Mouse (Mus musculus): ENCODE results near the gene D5Ertd579e.

D5Ertd579e gene

DNA sequence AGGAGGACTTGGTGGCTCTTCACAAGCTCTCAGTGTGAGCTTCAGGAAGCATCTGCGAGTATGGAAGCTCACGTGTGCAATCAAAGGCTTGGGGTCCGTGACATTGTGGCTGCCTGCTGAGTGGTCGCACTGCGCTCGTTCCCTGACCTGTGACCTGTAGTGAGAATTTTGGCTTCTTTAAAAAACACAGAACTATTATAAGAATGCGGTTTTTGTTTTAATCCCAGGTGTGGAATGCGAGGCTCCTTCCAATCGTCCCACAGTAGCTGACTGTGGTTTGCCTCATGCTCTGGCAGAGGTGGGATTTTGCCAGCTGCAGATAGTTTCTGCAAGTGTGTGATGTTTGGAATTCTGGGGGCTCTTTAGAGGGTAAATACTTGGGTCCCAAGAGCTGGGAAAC is 27.5 kb upstream of the D5Ertd579e start:
- in situ Hi-C loops (cut with MboI; ENCODE audit: low pct_unique_long_range_greater_than_20kb in 1 of 2, low sequenced_read_pairs in 2 of 2, unreplicated experiment in 1 of 2) = no loop called here

DNA sequence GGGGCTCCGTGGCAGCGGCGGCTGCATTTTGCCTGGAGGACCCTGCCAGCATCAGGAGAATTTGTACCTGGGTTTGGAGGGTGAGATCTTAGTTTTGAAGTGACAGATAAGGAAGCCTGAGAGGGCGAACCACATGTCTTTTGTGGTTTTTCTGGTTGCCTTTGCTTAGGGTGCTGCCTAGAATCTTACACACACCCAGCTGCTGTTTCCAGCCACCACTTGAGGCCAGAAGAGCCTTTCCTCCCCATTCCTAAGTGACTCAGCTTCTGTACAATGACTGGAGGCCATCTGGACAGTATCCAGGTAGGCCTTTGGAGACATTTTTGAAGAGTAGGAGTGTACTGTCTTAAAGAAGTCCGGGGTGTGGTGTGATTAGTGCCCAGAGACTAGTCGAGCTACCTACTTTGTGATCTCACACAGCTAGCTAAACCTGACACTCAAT is 26.6 kb upstream of the D5Ertd579e start:
- in situ Hi-C loops (cut with MboI; ENCODE audit: low pct_unique_long_range_greater_than_20kb in 1 of 2, low sequenced_read_pairs in 2 of 2, unreplicated experiment in 1 of 2) = no loop called here

DNA sequence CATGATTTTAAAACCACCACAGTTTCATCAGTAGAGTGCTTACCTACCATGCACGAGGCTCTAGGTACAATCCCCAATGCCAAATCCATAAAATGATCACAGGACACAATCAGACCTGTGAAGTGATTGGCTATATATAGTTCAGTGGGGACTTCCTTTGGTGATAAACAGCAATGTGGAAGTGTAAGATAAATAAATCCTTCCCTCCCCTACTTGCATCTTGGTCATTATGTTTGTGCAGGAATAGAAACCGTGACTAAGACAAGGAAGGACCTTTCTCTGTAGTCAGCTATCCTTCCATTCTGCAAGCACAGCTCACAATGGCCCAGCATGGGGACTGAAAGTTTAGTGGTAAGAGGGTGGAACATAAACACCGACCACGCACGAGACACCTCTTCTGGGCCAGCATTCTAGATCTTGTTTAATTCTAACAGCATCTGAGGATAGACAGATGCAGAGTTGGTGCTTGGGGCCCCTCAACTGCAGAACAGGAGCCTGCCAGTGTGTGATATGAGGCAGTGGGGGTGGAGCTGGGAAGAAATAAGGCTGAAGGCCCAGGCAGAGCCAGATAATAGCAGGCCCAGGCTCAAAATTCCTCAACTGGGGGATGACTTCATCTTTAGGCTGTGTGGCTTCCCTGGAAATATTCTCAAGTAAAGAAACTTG is 25.0 kb upstream of the D5Ertd579e start:
- in situ Hi-C loops (cut with MboI; ENCODE audit: low pct_unique_long_range_greater_than_20kb in 1 of 2, low sequenced_read_pairs in 2 of 2, unreplicated experiment in 1 of 2) = no loop called here

DNA sequence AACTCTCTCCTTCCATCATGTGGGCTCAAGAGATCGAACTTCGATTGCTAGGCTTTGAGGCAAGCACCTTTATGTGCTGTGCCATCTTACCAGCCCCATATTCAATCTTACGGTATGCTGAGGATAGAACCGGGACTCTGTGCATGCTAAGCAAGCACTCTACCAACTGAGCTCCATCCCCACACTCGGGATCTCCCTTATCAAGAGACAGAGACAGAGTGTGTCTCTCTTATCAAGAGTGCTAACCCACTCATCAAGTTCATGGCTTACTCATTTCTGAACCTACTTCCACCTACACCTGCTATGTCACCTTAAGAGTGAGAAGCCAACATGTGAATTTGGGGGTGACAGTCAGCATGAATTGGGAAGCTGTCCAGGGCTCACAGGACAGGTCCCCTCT is 24.4 kb upstream of the D5Ertd579e start:
- in situ Hi-C loops (cut with MboI; ENCODE audit: low pct_unique_long_range_greater_than_20kb in 1 of 2, low sequenced_read_pairs in 2 of 2, unreplicated experiment in 1 of 2) = no loop called here

DNA sequence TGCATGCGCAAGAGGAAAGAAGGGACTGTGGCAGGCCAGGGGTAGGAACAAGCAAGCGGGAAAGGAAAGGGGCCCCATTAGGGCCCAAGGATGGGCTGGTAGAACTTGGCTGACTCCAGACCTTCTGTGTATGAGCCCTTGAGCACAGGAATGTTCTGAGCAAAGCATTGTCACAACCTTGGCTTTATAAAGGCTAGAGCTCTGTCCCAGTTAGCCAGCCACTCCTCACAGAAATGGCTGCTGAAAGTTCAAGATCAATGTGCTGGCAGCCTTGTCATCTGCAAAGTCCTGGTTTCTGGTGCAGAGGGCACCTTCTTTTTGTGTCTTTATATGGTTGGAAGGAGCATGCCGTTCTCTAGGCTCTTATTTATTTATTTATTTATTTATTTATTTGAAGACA is 23.8 kb upstream of the D5Ertd579e start:
- in situ Hi-C loops (cut with MboI; ENCODE audit: low pct_unique_long_range_greater_than_20kb in 1 of 2, low sequenced_read_pairs in 2 of 2, unreplicated experiment in 1 of 2) = no loop called here

DNA sequence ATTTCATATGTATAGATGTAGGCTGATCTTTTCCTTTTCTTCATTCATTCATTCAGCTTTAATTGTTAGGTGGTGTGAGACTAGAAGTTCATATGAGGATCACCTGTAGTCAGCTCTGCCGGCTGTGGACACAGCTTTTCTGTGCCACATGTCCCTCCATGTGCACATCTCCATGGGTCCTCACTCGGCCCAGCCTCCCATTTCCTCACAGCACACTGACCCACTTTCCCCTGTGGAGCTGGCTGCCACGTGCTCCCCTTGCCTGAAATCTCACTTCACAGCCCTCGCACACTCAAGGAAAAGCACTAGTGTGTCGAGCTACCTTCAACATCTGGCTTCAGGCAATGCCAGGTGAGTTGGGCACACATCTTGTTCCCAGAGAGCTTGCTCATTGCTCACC is 23.3 kb upstream of the D5Ertd579e start:
- in situ Hi-C loops (cut with MboI; ENCODE audit: low pct_unique_long_range_greater_than_20kb in 1 of 2, low sequenced_read_pairs in 2 of 2, unreplicated experiment in 1 of 2) = no loop called here

DNA sequence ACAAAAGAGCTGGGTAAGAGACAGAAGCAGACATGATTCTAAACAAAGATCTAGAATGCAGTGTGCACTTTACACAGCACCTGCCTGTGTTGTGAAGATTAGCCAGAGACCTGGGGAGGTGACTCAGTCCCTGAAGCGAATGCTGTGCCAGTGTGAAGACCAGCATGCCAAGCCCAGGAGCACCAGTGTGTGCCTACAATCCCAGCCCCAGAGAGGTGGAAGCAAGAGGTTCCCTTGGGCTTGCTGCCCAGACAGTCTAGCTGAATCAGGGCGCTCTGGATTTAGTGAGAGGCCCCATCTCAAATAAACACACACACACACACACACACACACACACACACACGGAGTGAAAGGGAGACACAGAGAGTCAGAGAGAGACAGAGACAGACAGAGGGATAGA is 22.1 kb upstream of the D5Ertd579e start:
- in situ Hi-C loops (cut with MboI; ENCODE audit: low pct_unique_long_range_greater_than_20kb in 1 of 2, low sequenced_read_pairs in 2 of 2, unreplicated experiment in 1 of 2) = no loop called here

DNA sequence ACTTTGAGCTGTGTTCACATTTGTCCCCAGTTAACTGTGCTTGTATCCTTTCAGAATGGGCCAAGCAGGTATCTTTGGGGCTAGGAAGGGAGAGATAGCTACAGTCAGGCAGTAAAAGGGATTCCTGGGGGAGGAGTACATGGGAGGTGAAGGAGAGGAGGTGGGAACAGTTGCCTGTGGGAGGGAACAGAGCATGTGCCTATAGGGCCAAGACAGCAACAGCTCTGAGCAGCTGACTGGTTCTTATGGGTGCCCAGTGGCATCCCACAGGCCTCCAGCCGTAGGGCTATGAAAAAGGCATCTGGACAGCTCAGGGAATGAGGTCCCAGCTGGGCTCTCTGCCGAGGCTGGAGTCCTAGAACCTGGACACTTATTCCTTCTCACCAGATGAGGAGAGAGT is 21.0 kb upstream of the D5Ertd579e start:
- in situ Hi-C loops (cut with MboI; ENCODE audit: low pct_unique_long_range_greater_than_20kb in 1 of 2, low sequenced_read_pairs in 2 of 2, unreplicated experiment in 1 of 2) = no loop called here

DNA sequence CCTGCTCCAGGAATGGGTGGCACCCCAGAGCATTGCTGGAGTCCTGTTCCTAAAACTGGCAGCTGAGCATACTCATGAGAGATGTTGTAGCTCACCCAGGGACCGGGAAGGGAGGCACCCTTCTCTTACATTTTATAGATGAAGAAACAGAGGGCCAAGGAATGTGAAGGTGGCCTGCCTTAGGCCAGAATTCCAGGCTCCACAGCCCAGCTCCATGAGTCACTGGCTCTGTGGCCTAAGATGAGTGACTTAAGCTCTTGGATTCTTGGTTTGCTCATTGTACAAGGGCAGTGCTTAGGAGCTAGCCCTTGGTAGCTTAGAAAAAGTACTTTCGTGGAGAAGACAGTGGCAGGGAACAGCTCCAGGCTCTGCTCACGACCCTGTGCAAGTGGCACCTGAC is 19.0 kb upstream of the D5Ertd579e start:
- in situ Hi-C loops (cut with MboI; ENCODE audit: low pct_unique_long_range_greater_than_20kb in 1 of 2, low sequenced_read_pairs in 2 of 2, unreplicated experiment in 1 of 2) = no loop called here

DNA sequence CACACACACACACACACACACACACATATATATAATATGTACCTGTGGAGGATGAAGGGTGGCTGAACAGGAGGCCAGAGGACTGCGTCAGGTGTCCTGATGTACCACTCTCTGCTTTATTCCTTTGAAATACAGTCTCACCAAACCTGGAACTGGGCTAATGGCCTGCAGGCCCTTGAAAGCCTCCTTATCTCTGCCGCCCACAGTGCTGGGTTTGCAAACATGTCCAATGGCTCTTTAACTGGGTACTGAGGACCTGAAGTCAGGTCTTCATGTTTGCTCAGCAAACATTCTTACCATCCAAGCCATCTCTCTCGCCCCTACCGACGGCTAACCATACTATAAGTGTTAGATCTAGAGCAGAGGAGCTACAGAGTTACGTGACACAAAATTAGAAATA is 17.9 kb upstream of the D5Ertd579e start:
- in situ Hi-C loops (cut with MboI; ENCODE audit: low pct_unique_long_range_greater_than_20kb in 1 of 2, low sequenced_read_pairs in 2 of 2, unreplicated experiment in 1 of 2) = no loop called here

DNA sequence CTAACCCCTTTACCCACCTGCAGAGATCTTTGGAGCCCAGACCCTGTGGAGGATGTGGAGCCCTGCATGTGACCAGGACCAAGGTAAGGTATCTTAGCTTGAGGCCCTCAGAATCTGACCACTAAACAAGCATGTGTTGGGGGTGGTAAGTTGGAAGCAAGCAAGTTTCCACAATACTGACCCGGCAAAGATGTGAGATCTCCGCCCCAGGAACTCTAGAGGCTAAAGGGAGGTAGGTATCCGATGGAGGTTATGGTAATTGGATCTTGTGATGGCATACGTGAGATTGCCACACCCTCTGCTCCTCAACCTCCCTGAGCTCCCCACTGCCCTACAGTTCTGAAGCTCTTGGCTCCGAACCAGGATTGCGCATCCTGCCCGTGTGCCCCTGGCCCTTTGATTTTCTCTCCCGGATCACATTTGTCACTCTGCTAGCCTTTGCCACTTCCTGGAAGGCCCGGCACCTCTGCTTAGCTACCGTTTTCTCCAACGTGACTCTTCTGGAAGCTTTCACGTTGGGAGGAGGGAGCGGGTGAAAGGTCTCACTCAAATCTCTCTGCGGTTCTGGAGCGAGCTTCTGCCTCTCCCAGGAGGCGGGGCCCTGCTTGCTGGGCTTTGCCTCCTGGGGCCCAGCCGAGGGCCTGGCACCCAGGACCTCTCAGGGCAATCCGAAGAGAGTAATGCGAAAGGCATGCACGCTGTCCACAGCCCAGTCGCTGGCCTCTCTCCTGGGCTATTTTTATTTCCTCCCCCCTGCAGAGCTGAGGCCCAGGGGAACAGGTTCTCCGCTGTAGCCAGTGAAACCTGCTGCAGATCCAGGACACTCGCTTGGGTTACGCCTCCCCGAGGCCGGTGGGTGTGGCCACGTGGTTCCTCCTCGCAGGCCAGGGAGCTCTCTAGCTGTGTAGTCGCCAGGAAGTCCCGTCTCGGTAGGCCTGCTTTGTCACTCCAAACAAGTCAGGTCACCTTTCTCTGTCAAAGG is 17.0 kb upstream of the D5Ertd579e start:
- in situ Hi-C loops (cut with MboI; ENCODE audit: low pct_unique_long_range_greater_than_20kb in 1 of 2, low sequenced_read_pairs in 2 of 2, unreplicated experiment in 1 of 2) = no loop called here

DNA sequence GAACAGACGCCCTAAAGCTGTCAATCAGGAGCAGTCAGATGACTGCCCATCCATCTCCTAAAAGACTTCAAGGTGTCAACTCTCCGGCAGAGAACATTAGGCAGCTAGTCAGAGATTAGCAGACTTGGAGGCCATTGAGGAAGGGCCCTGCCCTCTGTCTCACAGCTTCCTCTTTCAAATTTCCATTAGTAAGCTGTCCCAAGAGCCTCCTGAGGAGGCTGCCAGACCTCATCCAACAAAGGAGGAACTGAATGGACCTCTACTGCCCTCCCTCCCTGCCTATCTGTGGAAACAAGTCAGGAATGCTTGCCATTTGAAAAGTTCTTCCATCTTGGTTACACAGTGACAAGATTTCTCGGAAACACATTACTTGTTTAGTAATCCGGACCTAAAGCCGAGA is 16.0 kb upstream of the D5Ertd579e start:
- in situ Hi-C loops (cut with MboI; ENCODE audit: low pct_unique_long_range_greater_than_20kb in 1 of 2, low sequenced_read_pairs in 2 of 2, unreplicated experiment in 1 of 2) = no loop called here

DNA sequence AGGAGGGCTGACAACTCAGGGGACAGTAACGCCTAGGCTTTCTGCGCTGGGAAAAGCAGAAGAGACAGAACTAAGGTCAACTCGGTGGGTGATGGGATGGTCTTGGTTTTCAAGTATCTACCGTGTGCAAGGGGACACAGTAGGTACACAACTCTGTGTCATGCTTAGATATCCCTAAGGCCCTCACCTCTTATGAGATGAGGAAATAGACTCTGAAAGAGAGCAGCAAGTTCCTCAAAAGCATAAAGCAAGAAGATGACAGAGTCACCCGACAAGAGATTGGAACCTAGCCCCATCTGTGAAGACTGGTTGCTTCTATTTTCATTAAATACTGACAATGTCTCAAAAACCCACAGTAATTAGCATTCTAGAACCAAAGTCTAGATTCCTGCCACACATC is 10.0 kb upstream of the D5Ertd579e start:
- in situ Hi-C loops (cut with MboI; ENCODE audit: low pct_unique_long_range_greater_than_20kb in 1 of 2, low sequenced_read_pairs in 2 of 2, unreplicated experiment in 1 of 2) = no loop called here

DNA sequence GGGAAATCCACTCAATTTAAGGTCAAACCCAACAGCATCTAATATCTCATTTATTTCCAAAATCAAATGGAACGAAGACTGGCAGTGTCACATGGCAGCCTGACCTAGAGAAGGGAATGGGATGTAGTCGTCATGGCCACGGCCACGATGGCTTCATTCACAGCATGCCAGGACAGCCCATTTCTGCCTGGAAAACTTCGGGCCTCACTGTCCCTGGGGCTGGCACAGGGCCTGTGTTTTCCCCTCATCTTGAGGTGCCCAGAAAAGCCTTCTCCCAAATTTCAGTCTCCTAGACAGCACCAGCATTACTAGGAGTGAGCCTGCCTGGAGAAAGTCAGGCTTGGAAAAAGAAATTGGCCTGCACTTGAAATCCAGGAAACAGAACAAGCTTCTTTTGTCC is 9.6 kb upstream of the D5Ertd579e start:
- in situ Hi-C loops (cut with MboI; ENCODE audit: low pct_unique_long_range_greater_than_20kb in 1 of 2, low sequenced_read_pairs in 2 of 2, unreplicated experiment in 1 of 2) = no loop called here

DNA sequence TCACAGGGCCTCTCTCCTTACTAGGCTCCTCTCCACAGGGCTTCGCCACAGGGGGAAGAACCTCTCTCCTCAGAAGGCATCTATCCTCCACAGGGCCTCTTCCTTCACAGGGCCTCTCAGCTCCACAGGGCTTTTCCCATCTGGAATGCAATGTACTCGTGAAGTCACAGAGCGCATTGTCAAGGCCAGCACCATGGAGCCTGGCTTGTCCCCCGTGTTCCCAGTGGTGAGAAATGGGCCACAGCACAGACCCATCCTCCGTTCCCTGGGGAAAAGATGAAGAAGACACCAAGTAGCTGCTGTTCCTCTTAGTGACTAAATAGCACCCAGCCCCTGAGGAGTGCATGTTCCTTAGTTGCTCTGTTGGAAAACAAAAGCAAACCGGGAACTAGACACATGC is 8.9 kb upstream of the D5Ertd579e start:
- in situ Hi-C loops (cut with MboI; ENCODE audit: low pct_unique_long_range_greater_than_20kb in 1 of 2, low sequenced_read_pairs in 2 of 2, unreplicated experiment in 1 of 2) = no loop called here

DNA sequence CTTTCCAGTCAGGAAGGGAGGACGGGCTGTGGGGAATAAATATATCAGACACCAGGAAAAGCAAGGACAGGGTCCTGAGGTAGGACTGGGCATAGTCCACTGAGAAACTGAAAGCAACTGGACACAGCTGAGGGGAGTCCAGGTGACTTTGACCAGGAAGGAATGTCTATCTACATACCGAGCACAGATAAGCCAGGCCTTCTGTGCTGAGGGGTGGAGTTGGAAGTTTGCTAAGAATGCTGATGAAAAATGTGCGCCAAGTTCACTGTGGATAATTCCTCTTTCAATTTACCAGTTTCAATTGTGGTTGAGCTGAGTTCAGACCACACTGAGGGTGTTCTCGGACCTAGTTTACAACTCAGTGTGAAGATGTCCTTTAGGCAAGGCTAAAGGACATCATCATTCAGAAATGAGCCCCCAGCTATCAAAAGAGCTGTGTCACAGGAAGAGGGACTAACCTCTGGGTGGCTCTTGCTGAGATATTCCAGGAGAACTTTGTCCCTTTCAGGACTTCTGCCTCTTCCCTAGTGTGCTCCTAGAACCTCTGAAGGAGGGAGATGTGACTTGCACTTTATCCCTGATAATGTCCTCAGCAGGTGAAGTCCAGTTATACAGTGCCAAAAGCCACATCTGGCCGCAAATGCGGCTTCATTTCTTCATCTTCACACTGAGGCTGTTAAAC is 5.3 kb upstream of the D5Ertd579e start:
- in situ Hi-C loops (cut with MboI; ENCODE audit: low pct_unique_long_range_greater_than_20kb in 1 of 2, low sequenced_read_pairs in 2 of 2, unreplicated experiment in 1 of 2) = no loop called here

DNA sequence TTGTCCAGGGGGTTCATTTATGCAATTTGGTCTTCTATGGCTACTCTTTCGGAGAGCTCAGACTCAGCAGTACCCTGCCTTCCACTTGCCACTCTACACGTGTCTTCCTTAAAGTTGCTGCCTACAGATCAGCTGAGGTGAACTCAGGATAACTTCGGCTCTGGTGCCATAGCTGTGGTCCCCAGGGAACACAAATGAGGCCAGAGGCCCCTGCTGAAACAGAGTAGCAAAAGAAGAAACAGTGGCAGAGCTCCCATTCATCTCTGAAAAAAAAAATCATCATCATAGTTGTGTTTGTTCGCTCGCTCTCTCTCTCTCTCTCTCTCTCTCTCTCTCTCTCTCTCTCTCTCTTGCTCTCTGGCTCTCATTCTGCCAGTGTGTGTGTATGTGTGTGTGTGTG is 2.9 kb upstream of the D5Ertd579e start:
- in situ Hi-C loops (cut with MboI; ENCODE audit: low pct_unique_long_range_greater_than_20kb in 1 of 2, low sequenced_read_pairs in 2 of 2, unreplicated experiment in 1 of 2) = no loop called here

DNA sequence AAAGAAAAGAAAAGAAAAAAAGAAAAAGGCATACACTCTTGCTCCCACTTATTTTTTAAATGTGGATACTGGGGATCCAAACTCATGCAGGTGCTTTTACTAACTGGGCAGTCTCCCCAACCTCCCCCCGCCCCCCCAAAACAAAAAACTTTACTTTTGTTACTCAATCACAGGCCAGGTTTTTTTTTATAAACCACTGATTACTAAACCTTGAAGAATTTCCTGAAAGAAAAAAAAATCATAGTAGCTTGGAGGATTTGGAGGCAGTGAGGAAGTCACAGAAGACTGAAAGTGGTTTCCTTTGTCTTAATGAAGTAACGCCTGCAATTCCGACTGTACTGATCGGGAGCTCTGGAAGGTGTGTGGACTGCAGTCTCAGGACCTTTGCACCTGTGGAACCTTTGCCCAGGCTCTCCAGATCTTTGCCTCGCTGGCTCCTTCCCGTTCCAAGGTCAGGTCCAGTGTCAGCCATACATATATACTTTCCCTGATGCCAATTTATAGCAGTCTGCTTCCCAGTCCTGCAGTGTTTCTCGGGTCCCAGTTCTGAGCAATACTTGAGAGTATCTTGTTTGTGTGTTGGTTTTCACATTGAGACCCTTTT is 2.3 kb upstream of the D5Ertd579e start:
- in situ Hi-C loops (cut with MboI; ENCODE audit: low pct_unique_long_range_greater_than_20kb in 1 of 2, low sequenced_read_pairs in 2 of 2, unreplicated experiment in 1 of 2) = no loop called here
